Mouse (Mus musculus) cerebellum, adult (tissue): ENCODE measurements around the gene A530084C06Rik.

Experiments
- ATAC-seq: cut with Nextera tagmentation; 2 replicates; pipeline ENCODE4 v1.9.2; 2017; ENCODE audit warnings: mild to moderate bottlenecking, moderate library complexity, mixed read lengths; ENCODE audit not compliant: insufficient number of reproducible peaks, low FRiP score, low TSS enrichment

The A530084C06Rik gene

DNA sequence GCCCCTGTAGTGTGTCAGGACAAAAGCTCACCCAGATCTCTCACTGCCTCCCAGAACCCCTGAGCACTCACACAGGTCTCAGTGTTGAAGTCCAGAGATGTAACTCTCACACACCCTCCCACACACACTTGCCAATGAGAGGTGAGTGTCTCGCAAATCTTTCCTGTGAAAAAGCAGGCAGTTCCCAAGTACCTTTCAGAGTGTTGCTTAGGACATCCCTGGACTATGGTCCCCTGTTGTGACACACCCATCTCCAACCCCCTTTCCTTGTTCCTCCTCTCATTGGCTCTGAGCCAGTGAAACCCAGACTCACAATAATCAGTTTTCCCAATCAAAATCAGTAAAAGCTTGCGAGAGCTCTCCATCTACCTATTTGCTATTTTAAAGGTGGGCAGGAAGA, 12.3 kb downstream of the A530084C06Rik start:
- no peak for ATAC-seq

DNA sequence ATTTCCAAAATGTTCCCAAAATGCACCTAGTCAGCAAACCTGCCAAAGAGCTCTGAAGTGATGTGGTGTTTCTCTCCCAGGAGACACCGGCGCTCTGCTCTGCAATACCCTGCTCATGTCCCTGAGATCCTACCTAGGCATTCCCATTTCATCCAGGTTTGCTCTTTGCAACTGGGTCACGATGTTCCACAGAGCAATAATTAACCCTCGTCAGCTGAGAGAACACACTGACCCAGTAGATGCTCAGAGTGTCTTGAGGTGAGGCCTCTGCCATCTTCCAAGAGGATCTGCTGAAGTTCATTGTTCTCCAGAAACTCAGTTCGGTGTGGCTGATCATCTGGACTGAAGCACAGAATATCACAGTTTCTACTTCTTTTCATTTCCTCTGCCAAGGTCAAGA, 16.1 kb downstream of the A530084C06Rik start:
- no peak for ATAC-seq

DNA sequence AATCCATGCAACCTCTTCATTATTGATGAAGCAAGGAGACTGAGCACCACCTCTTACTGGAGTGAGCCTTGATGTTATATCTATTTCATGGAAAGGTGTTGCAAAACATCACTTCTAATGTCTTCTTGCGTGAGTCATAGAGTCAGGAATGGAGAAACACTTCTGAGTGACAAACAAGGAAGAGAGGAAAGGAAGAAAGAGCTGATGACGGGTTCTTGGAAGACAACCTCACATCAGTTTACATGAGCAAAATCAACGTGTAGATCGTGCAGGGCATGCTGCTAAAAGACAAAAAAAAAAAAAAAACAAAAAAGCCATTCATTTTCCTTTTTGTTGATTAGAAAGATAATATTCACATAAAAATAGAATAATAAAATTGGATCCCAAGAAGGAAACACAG, 24.4 kb downstream of the A530084C06Rik start:
- no peak for ATAC-seq

DNA sequence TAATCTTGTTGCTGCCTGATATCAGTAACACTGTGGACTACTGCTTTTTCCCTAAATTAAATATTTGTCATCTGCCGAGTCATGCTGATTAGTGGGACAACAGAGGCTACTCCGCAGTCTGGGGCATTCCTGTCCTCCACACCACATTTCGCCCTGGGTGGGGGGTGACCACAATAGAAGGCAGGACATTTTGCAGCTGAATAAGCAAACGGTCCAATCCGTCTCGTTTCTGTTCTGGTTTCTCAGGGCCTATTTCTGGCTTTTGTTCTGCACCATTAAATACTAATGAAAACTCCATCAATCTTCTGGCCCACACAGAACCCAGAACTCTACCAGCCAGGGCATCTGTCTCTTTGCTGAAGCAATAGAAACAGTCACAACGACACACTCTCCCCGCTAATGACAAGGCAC, 27.5 kb downstream of the A530084C06Rik start:
- ATAC-seq, result no peak

DNA sequence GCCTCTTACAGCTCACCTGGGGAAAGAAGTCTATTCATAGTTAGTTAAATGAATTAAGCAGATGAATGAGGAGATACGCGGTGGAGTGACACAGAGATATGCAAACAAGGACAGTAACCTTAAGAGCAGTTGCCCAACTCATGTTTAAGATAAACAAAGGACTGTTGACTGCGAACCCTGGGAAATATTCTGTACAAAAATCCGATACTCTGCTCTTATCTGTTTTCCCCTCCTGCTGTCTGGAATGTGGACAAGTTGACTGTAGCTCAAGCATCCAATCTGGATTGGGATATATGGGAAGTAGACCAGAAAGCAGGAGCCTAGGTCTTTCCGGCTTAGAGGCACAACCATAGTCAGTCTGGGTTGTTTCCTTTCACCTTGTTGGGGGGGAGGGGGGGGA, 27.9 kb downstream of the A530084C06Rik start:
- ATAC-seq, result no peak

DNA sequence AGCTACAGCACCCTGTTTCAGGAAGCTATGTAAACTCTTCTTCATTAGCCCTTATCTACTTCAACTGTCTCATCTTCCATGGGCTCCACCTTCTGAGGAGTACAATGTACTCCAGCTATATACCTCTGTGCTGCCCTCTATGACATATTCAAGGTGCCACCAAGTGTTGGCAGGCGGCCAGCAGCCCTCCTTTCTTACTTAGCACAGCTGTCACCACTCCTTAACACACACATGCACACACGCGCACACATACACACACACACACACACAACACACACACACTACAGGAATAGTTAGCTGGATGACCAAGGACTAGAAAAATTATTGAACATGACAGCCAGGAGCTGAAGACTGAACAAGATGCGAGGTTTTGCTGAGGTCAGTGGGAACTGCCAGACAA, 34.2 kb downstream of the A530084C06Rik start:
- ATAC-seq, result no peak

DNA sequence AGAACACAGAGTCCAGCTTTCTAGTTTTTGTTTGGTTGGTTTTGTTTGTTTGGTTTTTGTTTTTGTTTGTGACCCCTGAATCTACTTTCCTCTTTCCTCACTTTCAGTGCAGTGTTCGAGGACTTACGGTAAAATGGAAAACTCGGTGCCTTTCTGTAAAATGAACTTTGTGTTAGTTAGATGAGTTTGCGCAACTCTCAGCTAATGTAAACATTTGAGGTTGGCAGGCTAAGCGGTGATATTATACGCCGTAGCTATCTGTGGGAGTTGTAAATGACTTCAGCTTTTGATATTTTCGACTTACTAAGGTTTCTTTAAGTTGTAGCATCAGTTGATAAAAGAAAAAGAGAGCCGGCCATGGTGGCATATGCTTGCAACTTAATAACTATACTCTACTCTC, 40.2 kb downstream of the A530084C06Rik start:
- ATAC-seq, result no peak

DNA sequence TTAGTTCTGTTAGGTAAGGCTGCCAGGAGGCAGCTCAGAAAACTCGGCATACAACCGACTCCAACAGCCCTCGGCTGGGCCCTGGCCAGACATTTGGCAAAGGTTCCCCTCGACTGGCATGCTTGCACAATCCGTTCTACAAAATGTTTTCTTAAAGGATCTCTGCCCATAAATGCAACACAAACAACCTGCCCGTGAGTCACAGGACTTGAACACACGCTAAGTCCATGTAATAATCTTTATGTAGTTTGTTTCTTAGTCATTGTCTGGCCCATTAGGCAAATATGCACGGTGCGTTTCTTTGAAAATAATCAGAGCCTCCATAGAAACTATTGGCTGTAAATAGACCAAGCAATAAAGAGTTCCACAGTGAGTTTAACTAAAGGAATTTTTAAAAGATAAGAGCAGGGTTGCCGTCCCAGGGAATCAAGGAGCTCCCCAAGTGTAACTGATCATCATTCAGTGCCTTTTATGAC, 40.7 kb downstream of the A530084C06Rik start:
- no peak for ATAC-seq

DNA sequence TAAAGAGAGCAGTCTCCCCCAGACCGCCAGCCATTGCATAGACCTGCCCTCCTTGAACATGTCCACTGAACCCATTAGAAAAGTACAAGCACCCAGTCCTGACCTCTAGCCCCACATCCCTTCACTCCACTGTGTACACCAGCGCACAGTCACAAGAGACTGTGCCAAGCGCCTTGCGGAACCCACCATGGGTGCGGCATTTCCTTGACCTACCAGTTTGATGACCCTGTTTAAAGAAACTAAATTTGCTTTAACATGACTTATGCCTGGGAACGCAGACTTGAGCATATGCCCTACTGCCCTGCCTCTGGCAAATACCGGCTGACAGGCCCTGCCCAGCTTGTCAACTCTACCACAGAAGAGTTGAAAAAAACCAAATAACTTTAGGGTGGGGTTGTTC, 43.9 kb downstream of the A530084C06Rik start:
- no peak for ATAC-seq

DNA sequence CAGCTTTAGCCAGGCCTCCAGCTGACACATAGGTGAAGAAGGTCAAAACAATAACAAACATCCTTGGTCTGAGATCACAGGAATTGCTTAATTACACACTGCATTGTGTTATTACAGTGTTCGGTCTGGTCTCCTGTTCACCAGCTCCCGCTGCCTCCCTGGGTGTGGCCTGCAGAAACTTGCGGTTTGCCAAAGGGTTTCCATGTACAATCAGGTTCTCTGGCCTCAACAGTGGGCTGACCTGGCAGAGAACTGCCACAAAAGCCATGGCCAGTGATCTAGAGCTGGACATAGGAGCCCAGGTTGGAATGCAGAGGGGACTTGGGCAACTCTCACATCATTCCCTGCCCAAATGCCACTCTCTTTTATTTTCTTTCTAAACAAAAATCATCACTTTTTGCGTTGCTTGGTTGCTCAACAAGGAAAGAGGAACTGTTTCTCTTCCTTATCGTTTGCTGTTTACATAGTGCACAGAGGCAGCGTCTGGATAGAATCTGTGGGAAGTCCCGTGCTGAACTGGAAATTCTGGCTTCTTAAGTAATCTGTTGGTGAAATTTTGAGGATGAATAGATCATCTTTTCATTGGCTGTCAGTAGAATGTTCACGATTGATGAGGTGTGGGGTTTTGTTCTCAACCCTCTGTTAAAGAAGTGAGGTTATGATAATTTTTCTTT, 52.5 kb downstream of the A530084C06Rik start:
- ATAC-seq, result no peak
